Mouse (Mus musculus) lung, postnatal 0 days (tissue): ENCODE measurements at regions not wholly inside any gene's neighbourhood (a gene's known extent, or its start where the extent isn't known, plus 50 kb on each side); places are given as distances from the start of the nearest gene placed in this dataset.

Experiments
- ATAC-seq: fragments of 200-750 bp; cut with Nextera tagmentation; 2 replicates; pipeline ENCODE4 v1.8.0; 2017; ENCODE audit warnings: moderate library complexity
- DNase-seq: peaks from one replicate; pipeline ENCODE4 v3.0.0-alpha.2; 2016; ENCODE audit warnings: low spot score
- H3K27ac ChIP-seq: fragments of 300-500 bp; sonication (generic); 2 replicates; pipeline ENCODE4 v1.5.1; 2014; ENCODE audit warnings: antibody characterized with exemption, mild to moderate bottlenecking, low read length, mixed read lengths
- H3K27me3 ChIP-seq: fragments of 300-500 bp; sonication (generic); replicated peaks from 2 replicates; pipeline ENCODE4 v1.6.1; 2014; ENCODE audit warnings: low read length, mixed read lengths; ENCODE audit not compliant: insufficient read depth
- H3K36me3 ChIP-seq: fragments of 300-500 bp; sonication (generic); 2 replicates; pipeline ENCODE4 v1.6.1; 2014; ENCODE audit warnings: low read length, mixed read lengths; ENCODE audit not compliant: insufficient read depth
- H3K4me1 ChIP-seq: fragments of 300-500 bp; sonication (generic); 2 replicates; pipeline ENCODE4 v1.6.1; 2014; ENCODE audit warnings: antibody characterized with exemption, low read depth, low read length, mixed read lengths; ENCODE audit not compliant: insufficient read depth
- H3K4me2 ChIP-seq: fragments of 300-500 bp; sonication (generic); replicated peaks from 2 replicates; pipeline ENCODE4 v1.6.1; 2014; ENCODE audit warnings: low read depth, mild to moderate bottlenecking, low read length, moderate library complexity, mixed read lengths
- H3K4me3 ChIP-seq: fragments of 300-500 bp; sonication (generic); 2 replicates; pipeline ENCODE4 v1.5.1; 2014; ENCODE audit warnings: low read depth, low read length
- H3K9ac ChIP-seq: fragments of 300-500 bp; sonication (generic); replicated peaks from 2 replicates; pipeline ENCODE4 v1.6.1; 2014; ENCODE audit warnings: low read depth, mild to moderate bottlenecking
- H3K9me3 ChIP-seq: fragments of 300-500 bp; sonication (generic); 2 replicates; pipeline ENCODE4 v1.6.1; 2016; ENCODE audit warnings: low read length, mixed read lengths
- CTCF ChIP-seq: IDR thresholded peaks from 2 replicates; pipeline ENCODE4 v1.5.1; 2016; ENCODE audit warnings: antibody characterized with exemption, mild to moderate bottlenecking
- EP300 ChIP-seq: IDR thresholded peaks from 2 replicates; pipeline ENCODE4 v1.6.1; 2016; ENCODE audit warnings: antibody characterized with exemption, mild to moderate bottlenecking, control low read depth
- WGBS: fragments of 180-500 bp; shearing (Covaris S2); extraction: QIAGEN DNeasy Blood & Tissue Kit; methylation state at CpG from one replicate; pipeline ENCODE4 v1.1.7; 2014; 5-methylcytosine and 5-hydroxymethylcytosine counted together

DNA sequence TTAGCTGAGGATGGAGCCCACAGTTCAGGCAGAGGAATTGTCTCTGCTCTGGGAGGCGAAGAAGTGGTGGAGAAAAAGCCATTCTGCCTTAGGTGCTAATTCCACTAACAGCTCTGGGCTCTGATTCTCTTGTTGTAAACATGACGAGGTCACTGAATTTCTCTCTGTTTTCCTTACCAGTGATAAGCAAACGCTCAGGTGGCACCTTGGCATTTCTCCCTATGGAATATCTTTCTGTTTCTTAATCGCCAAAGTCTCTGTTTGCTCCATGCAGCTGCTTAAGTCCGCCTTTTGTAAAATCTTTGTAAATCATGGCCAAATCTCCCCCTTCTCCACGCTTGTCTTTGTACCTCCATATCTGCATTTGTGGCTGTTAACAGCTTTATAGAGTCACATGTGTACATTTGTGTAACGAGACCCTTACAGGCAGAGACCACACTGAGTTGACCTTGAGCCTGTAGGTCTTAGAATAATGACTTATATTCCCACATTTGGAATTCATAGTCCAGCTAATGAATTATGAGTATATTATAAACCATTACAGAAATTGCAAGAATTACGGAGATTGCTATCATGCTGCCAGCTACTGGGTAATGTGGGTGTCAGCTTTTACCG is 225.8 kb downstream of the Usp25 start:
- H3K36me3 ChIP-seq = no peaks in the 10 kb centered on the region
- H3K27ac ChIP-seq = no peak overlapping the region
- TF ChIP-seq EP300 (no peak), CTCF (no peak)
- 61% methylated on average over 9 of the region's 9 CpGs for WGBS
- H3K9ac ChIP-seq = no peak overlapping the region
- no peaks in the 10 kb centered on the region for H3K9me3 ChIP-seq
- no peak overlapping the region for H3K4me3 ChIP-seq
- no peaks in the 10 kb centered on the region for H3K27me3 ChIP-seq
- H3K4me1 ChIP-seq = no peaks in the 10 kb centered on the region
- no peak overlapping the region for H3K4me2 ChIP-seq
- DNase-seq = no peak
- ATAC-seq = no peak

DNA sequence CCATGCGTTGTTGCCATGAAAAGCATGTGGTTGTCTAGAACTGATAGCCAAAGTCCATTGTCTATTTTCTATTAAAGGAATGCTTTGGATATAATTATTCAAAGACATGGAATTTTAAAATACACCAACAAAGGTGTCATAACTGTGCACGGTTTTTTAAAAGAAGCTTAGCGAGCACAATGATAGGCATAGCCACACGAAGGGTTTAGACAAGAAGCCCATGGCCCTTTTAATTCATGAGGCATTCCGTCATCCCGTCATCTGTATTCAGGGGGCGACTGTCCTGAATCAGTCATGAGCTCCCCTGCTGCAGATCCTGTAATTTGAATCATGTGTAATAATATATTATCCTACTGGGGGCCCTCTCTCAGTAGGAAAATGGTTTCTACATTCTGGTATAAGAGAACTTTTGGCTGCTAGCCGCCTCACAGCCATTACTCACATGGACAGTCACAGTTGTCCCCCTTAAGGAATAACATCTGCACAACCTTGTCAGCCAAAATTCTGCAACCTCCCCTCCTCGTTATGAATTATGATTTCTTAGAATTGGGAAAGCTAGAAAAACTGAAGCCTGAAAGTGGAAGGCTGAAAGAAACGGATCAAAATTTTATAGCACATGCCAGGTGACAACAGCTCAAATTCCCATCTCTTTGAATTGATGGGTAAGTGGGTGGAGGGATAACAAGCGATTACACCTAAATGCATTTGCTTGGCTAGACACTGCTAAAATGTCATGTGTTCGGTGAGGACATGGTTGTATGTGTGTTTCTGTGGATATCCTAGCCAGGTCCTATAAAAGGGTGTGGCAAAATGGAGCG is 225.1 kb downstream of the Usp25 start:
- no peak overlapping the region for H3K4me2 ChIP-seq
- 65% methylated on average over 13 of the region's 13 CpGs for WGBS
- TF ChIP-seq EP300 (no peak), CTCF (no peak)
- no peak overlapping the region for H3K9ac ChIP-seq
- DNase-seq = peak; percentile 18
- no peaks in the 10 kb centered on the region for H3K36me3 ChIP-seq
- no peaks in the 10 kb centered on the region for H3K27me3 ChIP-seq
- no peaks in the 10 kb centered on the region for H3K4me1 ChIP-seq
- no peak for ATAC-seq
- no peak overlapping the region for H3K4me3 ChIP-seq
- no peaks in the 10 kb centered on the region for H3K9me3 ChIP-seq
- no peak overlapping the region for H3K27ac ChIP-seq

DNA sequence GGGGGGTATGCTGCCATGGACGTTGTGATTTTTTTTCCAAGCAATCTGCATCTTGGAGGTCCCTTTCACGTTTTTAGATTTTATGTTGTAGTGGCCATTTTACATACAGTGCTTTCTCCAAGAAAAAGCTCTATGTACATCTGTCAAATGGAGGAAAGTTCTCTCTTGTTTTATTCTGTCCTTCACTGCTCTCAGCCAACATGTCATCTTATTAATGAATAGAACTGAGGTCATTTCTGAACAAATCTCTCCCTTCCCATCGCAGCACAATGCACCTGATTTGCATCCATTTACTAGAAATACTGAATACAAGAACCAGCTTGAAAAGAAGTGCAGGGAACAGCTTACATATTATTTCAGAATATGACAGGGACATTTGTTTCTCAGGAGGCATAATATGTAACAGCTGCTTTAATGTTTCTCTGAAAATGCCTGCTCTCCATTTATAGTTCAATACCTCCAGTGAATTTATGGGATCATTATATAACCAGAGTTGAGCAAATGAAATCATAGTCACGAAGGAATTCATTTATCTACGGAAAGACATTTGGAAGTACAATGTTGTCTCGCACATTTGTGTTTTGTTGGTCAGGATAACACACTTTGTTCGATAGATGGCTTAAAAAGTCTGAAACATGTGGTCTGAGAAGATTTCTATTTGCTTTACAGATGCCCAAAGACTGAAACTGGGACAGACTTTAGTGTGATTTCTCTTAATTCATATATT is 224.3 kb downstream of the Usp25 start:
- DNase-seq (no peak), ATAC-seq (no peak)
- no peaks in the 10 kb centered on the region for H3K9me3 ChIP-seq
- no peaks in the 10 kb centered on the region for H3K4me1 ChIP-seq
- H3K4me3 ChIP-seq = no peak overlapping the region
- no peaks in the 10 kb centered on the region for H3K36me3 ChIP-seq
- TF ChIP-seq EP300 (no peak), CTCF (no peak)
- H3K4me2 ChIP-seq = no peak overlapping the region
- 74% methylated on average over 7 of the region's 7 CpGs for WGBS
- H3K9ac ChIP-seq = no peak overlapping the region
- no peaks in the 10 kb centered on the region for H3K27me3 ChIP-seq
- H3K27ac ChIP-seq = no peak overlapping the region

DNA sequence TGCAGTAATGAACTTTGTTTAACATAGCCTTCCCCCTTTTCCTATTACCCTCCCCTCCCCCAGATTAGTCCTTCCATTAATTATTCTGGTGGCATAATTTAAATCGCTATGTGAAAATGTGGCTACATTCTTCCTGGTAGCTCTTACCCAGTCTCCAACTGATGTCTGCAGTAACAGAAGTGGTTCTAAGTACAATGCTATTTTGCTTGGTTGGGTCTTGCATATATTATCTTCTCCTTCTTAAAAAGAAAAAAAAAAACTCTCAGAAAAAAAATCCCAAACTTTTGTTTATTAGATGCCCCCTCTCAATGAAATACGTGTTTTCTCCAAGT is 223.7 kb downstream of the Usp25 start:
- Histone ChIP-seq H3K27me3 (no peaks in the 10 kb centered on the region), H3K27ac (no peak overlapping the region), H3K9ac (no peak overlapping the region), H3K36me3 (no peaks in the 10 kb centered on the region), H3K4me3 (0 out of 2 replicates have a peak overlapping the region, but pooled peaks have one; percentile 12), H3K9me3 (no peaks in the 10 kb centered on the region), H3K4me1 (no peaks in the 10 kb centered on the region), H3K4me2 (peak overlapping the region; percentile 39)
- TF ChIP-seq CTCF (no peak), EP300 (no peak)
- ATAC-seq = no peak
- no peak for DNase-seq
- whole genome bisulfite sequencing = 70% methylated on average over 2 of the region's 2 CpGs

DNA sequence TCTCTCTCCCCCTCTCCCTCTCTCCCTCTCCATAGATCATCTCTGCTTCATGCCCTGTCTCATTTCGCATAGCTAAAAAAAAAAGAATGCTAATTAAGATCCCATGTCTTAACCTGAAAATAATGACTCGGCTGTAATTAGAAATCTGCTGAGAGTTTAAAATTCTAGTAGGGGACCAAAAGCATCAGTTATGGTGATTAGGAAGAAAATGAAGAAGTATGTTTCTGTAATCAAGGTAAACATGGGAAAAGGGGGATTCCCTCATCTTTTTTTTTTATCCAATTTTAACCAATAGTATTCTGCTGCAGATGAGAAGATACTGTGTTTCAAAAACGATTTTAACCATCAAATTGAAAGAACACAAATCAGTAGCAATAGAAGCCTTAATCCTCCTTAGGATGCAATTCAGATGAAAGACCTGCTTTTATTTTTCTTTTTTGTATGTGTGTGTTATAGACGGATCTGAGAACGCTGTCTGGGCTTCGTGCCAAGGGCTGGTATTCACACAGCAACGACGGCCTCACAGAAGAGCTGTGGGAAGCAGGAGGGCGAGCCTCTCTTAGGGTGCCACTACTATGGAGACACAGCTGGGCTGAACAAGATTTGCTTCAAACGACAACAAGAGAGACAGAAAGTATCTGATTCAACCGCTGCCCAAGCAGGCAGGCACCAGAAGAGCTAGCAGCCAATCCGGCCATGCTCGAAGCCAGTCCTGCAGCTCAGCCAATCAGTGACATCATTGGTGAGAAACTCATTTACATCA is 223.2 kb downstream of the Usp25 start:
- WGBS = 23% methylated on average over 13 of the region's 13 CpGs
- DNase-seq = peak; percentile 44
- Histone ChIP-seq H3K36me3 (no peaks in the 10 kb centered on the region), H3K9me3 (no peaks in the 10 kb centered on the region), H3K27me3 (no peaks in the 10 kb centered on the region), H3K27ac (no peak overlapping the region), H3K4me3 (peak overlapping the region; percentile 12; the same call in 1 of the 2 replicates), H3K9ac (no peak overlapping the region), H3K4me1 (no peaks in the 10 kb centered on the region), H3K4me2 (peak overlapping the region; percentile 39)
- ATAC-seq = peak; percentile 37; the same call in 1 of the 2 replicates
- TF ChIP-seq EP300 = no peak

DNA sequence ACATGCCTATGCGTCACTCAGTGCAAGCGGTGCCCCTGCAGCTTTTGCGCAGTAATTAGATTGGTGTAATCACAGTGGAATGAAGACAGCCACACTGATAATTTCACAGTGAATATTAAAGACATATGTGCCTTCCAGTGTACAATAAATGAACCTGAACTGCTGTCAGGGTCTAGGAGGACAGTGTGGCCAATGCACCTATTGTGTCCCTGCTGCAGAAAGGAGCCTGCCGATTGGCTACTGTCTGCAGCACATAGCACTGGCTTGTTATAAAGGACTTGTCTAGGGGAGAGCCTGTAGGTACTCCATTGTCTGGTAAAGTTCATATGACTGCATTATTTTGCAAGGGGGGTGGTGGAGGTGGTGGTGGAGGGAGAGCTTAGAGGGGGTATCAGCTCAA is 222.5 kb downstream of the Usp25 start:
- TF ChIP-seq CTCF = no peak
- TF ChIP-seq EP300 = no peak

More for the DNA sequence above, 222.5 kb downstream of the Usp25 start:
- no peaks in the 10 kb centered on the region for H3K27me3 ChIP-seq
- DNase-seq (no peak), ATAC-seq (no peak)
- no peak overlapping the region for H3K9ac ChIP-seq
- no peak overlapping the region for H3K4me2 ChIP-seq
- no peak overlapping the region for H3K27ac ChIP-seq
- no peaks in the 10 kb centered on the region for H3K36me3 ChIP-seq
- WGBS = 90% methylated on average over 4 of the region's 4 CpGs
- H3K4me1 ChIP-seq = no peaks in the 10 kb centered on the region
- H3K9me3 ChIP-seq = no peaks in the 10 kb centered on the region
- no peak overlapping the region for H3K4me3 ChIP-seq
